Mouse (Mus musculus) C2C12 (cell line): ENCODE results near the gene Fsd1l. TPM values are rescaled to one million over a fixed set of nuclear protein-coding genes. Genes with fewer than 3 reads are reported as not detected.
"Not testable (repeated sequence)": the region's sequence is repeated elsewhere in the genome, so short reads cannot be mapped to it uniquely, and the experiment has no call there.

Experiments used
- H3K27me3 ChIP-seq: one replicate; pipeline ENCODE4 v1.6.1; 2011; ENCODE audit not compliant: control insufficient read depth, insufficient read depth, insufficient read length
- H3K36me3 ChIP-seq: one replicate; pipeline ENCODE4 v1.6.1; 2011; ENCODE audit not compliant: control insufficient read depth, insufficient read depth
- H3K4me3 ChIP-seq: one replicate; pipeline ENCODE4 v1.5.1; 2011; ENCODE audit warnings: mild to moderate bottlenecking, control low read depth; ENCODE audit not compliant: poor library complexity, insufficient read depth, severe bottlenecking
- H3K79me2 ChIP-seq: one replicate; pipeline ENCODE4 v1.6.1; 2011; ENCODE audit not compliant: control insufficient read depth, insufficient read depth
- H3K79me3 ChIP-seq: one replicate; pipeline ENCODE4 v1.6.1; 2011; ENCODE audit warnings: low read depth, control low read depth
- H3ac ChIP-seq: one replicate; pipeline ENCODE3; 2011; ENCODE audit warnings: low read depth; ENCODE audit not compliant: control insufficient read depth, insufficient read length
- CEBPB ChIP-seq: IDR thresholded peaks from one replicate; pipeline ENCODE4 v1.6.1; 2011; ENCODE audit warnings: low read depth, mild to moderate bottlenecking, control low read depth, moderate library complexity
- CTCF ChIP-seq: IDR thresholded peaks from one replicate; pipeline ENCODE4 v1.5.1; 2011; ENCODE audit not compliant: control insufficient read depth, insufficient read depth, insufficient read length
- FOSL1 ChIP-seq: IDR thresholded peaks from one replicate; pipeline ENCODE4 v1.8.0; 2011; ENCODE audit warnings: mild to moderate bottlenecking, low read length; ENCODE audit not compliant: poor library complexity, insufficient read depth, severe bottlenecking
- MAX ChIP-seq: IDR thresholded peaks from one replicate; pipeline ENCODE4 v1.6.1; 2011; ENCODE audit warnings: mild to moderate bottlenecking, control low read depth
- MYOD1 ChIP-seq: IDR thresholded peaks from one replicate; pipeline ENCODE4 v1.6.1; 2011; ENCODE audit warnings: low read depth; ENCODE audit not compliant: control insufficient read depth, insufficient read length
- MYOG ChIP-seq: IDR thresholded peaks from one replicate; pipeline ENCODE4 v1.6.1; 2011; ENCODE audit not compliant: control insufficient read depth, insufficient read length; ENCODE audit errors: extremely low read depth
- USF1 ChIP-seq: IDR thresholded peaks from one replicate; pipeline ENCODE4 v1.6.1; 2011; ENCODE audit warnings: low read depth, mild to moderate bottlenecking, control low read depth, moderate library complexity
- polyA plus RNA-seq: library from polyadenylated mRNA; unstranded; fragments of >200 nt; fragmentation: generic; extraction: Trizol; gene quantifications from one replicate; pipeline ENCODE4 v1.2.1, GENCODE M21; 2012; ENCODE audit warnings: missing spikeins

Fsd1l gene
- polyA plus RNA-seq, 1 experiment: 0.29 TPM

- Histone ChIP-seq H3K36me3 (peaks cover 13% of the 10 kb centered on the region), H3ac (no peak overlapping the region), H3K79me2 (peaks cover 41% of the 10 kb centered on the region), H3K27me3 (no peaks in the 10 kb centered on the region), H3K79me3 (peaks cover 9% of the 10 kb centered on the region), H3K4me3 (no peak overlapping the region)
- TF ChIP-seq FOSL1 (no peak), MYOG (no peak), USF1 (no peak), MYOD1 (no peak), MAX (no peak), CTCF (no peak), CEBPB (no peak)
Observed at GRCm38 (mm10) chr4:53718261-53718660, 87.0 kb downstream of the Fsd1l start.

GRCm38 (mm10) chr4:53722506-53722905 lies 91.2 kb downstream of the Fsd1l start:
- H3K79me2 ChIP-seq: peaks cover 6% of the 10 kb centered on the region
- peaks cover 35% of the 10 kb centered on the region for H3K36me3 ChIP-seq
- H3ac ChIP-seq: no peak overlapping the region
- H3K27me3 ChIP-seq: no peaks in the 10 kb centered on the region
- no peak overlapping the region for H3K4me3 ChIP-seq
- TF ChIP-seq MYOD1 (no peak), CEBPB (no peak), USF1 (no peak)
- H3K79me3 ChIP-seq: no peaks in the 10 kb centered on the region

- not testable (repeated sequence) for H3ac ChIP-seq, H3K27me3 ChIP-seq, H3K79me2 ChIP-seq, H3K4me3 ChIP-seq, H3K79me3 ChIP-seq
- H3K36me3 ChIP-seq: peaks cover 47% of the 10 kb centered on the region
Observed at GRCm38 (mm10) chr4:53726100-53726499, 94.8 kb downstream of the Fsd1l start.

GRCm38 (mm10) chr4:53728121-53728520 lies 96.8 kb downstream of the Fsd1l start:
- TF ChIP-seq MYOG: no peak
- no peak for TF ChIP-seq MAX
- TF ChIP-seq USF1: no peak
- no peak for TF ChIP-seq MYOD1
- no peak for TF ChIP-seq CEBPB
- TF ChIP-seq FOSL1: no peak
- TF ChIP-seq CTCF: no peak
- Histone ChIP-seq H3K79me2 (no peaks in the 10 kb centered on the region), H3K79me3 (no peaks in the 10 kb centered on the region), H3K4me3 (no peak overlapping the region), H3K27me3 (no peaks in the 10 kb centered on the region), H3K36me3 (peaks cover 54% of the 10 kb centered on the region), H3ac (no peak overlapping the region)

GRCm38 (mm10) chr4:53738956-53739616 lies 107.8 kb downstream of the Fsd1l start:
- no peaks in the 10 kb centered on the region for H3K27me3 ChIP-seq
- no peaks in the 10 kb centered on the region for H3K79me2 ChIP-seq
- peaks cover 38% of the 10 kb centered on the region for H3K36me3 ChIP-seq
- no peak overlapping the region for H3ac ChIP-seq
- H3K79me3 ChIP-seq: no peaks in the 10 kb centered on the region
- TF ChIP-seq CEBPB (no peak), CTCF (peak; percentile 27)
- no peak overlapping the region for H3K4me3 ChIP-seq

GRCm38 (mm10) chr4:53749831-53750230 lies 118.6 kb downstream of the Fsd1l start:
- TF ChIP-seq MYOG (no peak), MYOD1 (no peak), MAX (no peak), FOSL1 (no peak), USF1 (no peak), CTCF (no peak), CEBPB (no peak)

More at GRCm38 (mm10) chr4:53749831-53750230, 118.6 kb downstream of the Fsd1l start:
- Histone ChIP-seq H3K36me3 (peaks cover 36% of the 10 kb centered on the region), H3K4me3 (no peak overlapping the region), H3K27me3 (no peaks in the 10 kb centered on the region), H3ac (no peak overlapping the region), H3K79me3 (no peaks in the 10 kb centered on the region), H3K79me2 (no peaks in the 10 kb centered on the region)
